Mouse (Mus musculus): ENCODE results near the gene Mpzl1.
A peak's percentile ranks its signal among the peaks of the same experiment; 100 is the strongest.
"Not testable (repeated sequence)": the region's sequence is repeated elsewhere in the genome, so short reads cannot be mapped to it uniquely, and the experiment has no call there.

Mpzl1 gene

GRCm38 (mm10) chr1:165634151-165634884 lies at the start of gene Mpzl1:
Gene Mpzl1, minus strand, starts transcription at chr1:165634538.
- peak; percentile 92 to 97 for DNase-seq (ENCODE audit: low spot score in 2 of 2)

GRCm38 (mm10) chr1:165682056-165682853 lies 47.9 kb upstream of the Mpzl1 start:
- DNase-seq (ENCODE audit: low spot score in 2 of 2) = no peak

GRCm38 (mm10) chr1:165681045-165681794 lies 46.9 kb upstream of the Mpzl1 start:
- no peak for DNase-seq (ENCODE audit: low spot score in 2 of 2)

- DNase-seq (ENCODE audit: low spot score in 2 of 2) = not testable (repeated sequence)
Observed at GRCm38 (mm10) chr1:165680086-165680485, 45.7 kb upstream of the Mpzl1 start.

- no peak for DNase-seq (ENCODE audit: low spot score in 2 of 2)
Observed at GRCm38 (mm10) chr1:165679618-165679997, 45.3 kb upstream of the Mpzl1 start.

- no peak for DNase-seq (ENCODE audit: low spot score in 2 of 2)
Observed at GRCm38 (mm10) chr1:165678861-165679617, 44.7 kb upstream of the Mpzl1 start.

- DNase-seq (ENCODE audit: low spot score in 2 of 2) = no peak
Observed at GRCm38 (mm10) chr1:165677558-165677957, 43.2 kb upstream of the Mpzl1 start.

GRCm38 (mm10) chr1:165676993-165677392 lies 42.7 kb upstream of the Mpzl1 start:
- no peak for DNase-seq (ENCODE audit: low spot score in 2 of 2)

GRCm38 (mm10) chr1:165675167-165675566 lies 40.8 kb upstream of the Mpzl1 start:
- DNase-seq (ENCODE audit: low spot score in 2 of 2) = no peak

- no peak for DNase-seq (ENCODE audit: low spot score in 2 of 2)
Observed at GRCm38 (mm10) chr1:165672355-165672754, 38.0 kb upstream of the Mpzl1 start.

- no peak for DNase-seq (ENCODE audit: low spot score in 2 of 2)
Observed at GRCm38 (mm10) chr1:165670056-165670455, 35.7 kb upstream of the Mpzl1 start.

- no peak for DNase-seq (ENCODE audit: low spot score in 2 of 2)
Observed at GRCm38 (mm10) chr1:165668904-165669303, 34.6 kb upstream of the Mpzl1 start.

- no peak for DNase-seq (ENCODE audit: low spot score in 2 of 2)
Observed at GRCm38 (mm10) chr1:165667380-165667779, 33.0 kb upstream of the Mpzl1 start.

GRCm38 (mm10) chr1:165666944-165667343 lies 32.6 kb upstream of the Mpzl1 start:
- DNase-seq (ENCODE audit: low spot score in 2 of 2) = no peak

GRCm38 (mm10) chr1:165665758-165666157 lies 31.4 kb upstream of the Mpzl1 start:
- DNase-seq (ENCODE audit: low spot score in 2 of 2) = no peak

GRCm38 (mm10) chr1:165663277-165663676 lies 28.9 kb upstream of the Mpzl1 start:
- no peak for DNase-seq (ENCODE audit: low spot score in 2 of 2)

- no peak for DNase-seq (ENCODE audit: low spot score in 2 of 2)
Observed at GRCm38 (mm10) chr1:165662426-165663192, 28.3 kb upstream of the Mpzl1 start.

GRCm38 (mm10) chr1:165661725-165662124 lies 27.4 kb upstream of the Mpzl1 start:
- DNase-seq (ENCODE audit: low spot score in 2 of 2) = no peak

GRCm38 (mm10) chr1:165661191-165661590 lies 26.9 kb upstream of the Mpzl1 start:
- DNase-seq (ENCODE audit: low spot score in 2 of 2) = no peak

GRCm38 (mm10) chr1:165660774-165661173 lies 26.4 kb upstream of the Mpzl1 start:
- DNase-seq (ENCODE audit: low spot score in 2 of 2) = peak; percentile 25 to 46

GRCm38 (mm10) chr1:165658602-165659001 lies 24.3 kb upstream of the Mpzl1 start:
- DNase-seq (ENCODE audit: low spot score in 2 of 2) = peak; percentile 49 to 69

Measured in frontal cortex, postnatal 25 days (tissue).